Mouse (Mus musculus) ES-E14 (cell line): Measurements from ENCODE around the gene Olfr64. TPM values are rescaled to one million over a fixed set of nuclear protein-coding genes. Genes with fewer than 3 reads are reported as not detected.

Source experiments
- DNase-seq: peaks from one replicate; pipeline ENCODE4 v3.0.0-alpha.2; 2013; ENCODE audit warnings: low read depth, low spot score
- H3K27ac ChIP-seq: 2 replicates; pipeline ENCODE4 v1.5.1; 2012; ENCODE audit warnings: low read depth, mild to moderate bottlenecking, low read length, moderate library complexity, mixed read lengths; ENCODE audit not compliant: poor library complexity, insufficient read depth, severe bottlenecking
- H3K36me3 ChIP-seq: 2 replicates; pipeline ENCODE4 v1.6.1; 2012; ENCODE audit warnings: mild to moderate bottlenecking, low read length, moderate library complexity, mixed read lengths; ENCODE audit not compliant: control insufficient read depth, poor library complexity, insufficient read depth, severe bottlenecking
- H3K4me1 ChIP-seq, 2 experiments: fragments of 150-350 bp in 1 of 2; sonication (generic) in 1 of 2; 2 replicates each; pipeline ENCODE4 v1.6.1; 2012; ENCODE audit warnings: low read length in 2 of 2, mild to moderate bottlenecking in 1 of 2, mixed read lengths in 1 of 2; ENCODE audit not compliant: control insufficient read depth in 2 of 2, insufficient read depth in 2 of 2, poor library complexity in 1 of 2
- H3K4me3 ChIP-seq, 2 experiments: fragments of 150-350 bp in 1 of 2; sonication (generic) in 1 of 2; 2 replicates each; pipeline ENCODE4 v1.5.1; 2012; ENCODE audit warnings: low read length in 2 of 2, low read depth in 1 of 2, mild to moderate bottlenecking in 1 of 2, mixed read lengths in 1 of 2; ENCODE audit not compliant: insufficient read depth in 1 of 2, poor library complexity in 1 of 2, severe bottlenecking in 1 of 2
- H3K9ac ChIP-seq: 2 replicates; pipeline ENCODE4 v1.6.1; 2012; ENCODE audit warnings: low read depth, mild to moderate bottlenecking, low read length, mixed read lengths; ENCODE audit not compliant: poor library complexity, insufficient read depth, severe bottlenecking
- H3K9me3 ChIP-seq: fragments of 150-350 bp; sonication (generic); 2 replicates; pipeline ENCODE4 v1.6.1; 2012; ENCODE audit warnings: low read depth, mild to moderate bottlenecking, low read length; ENCODE audit not compliant: control insufficient read depth, insufficient read depth
- CHD2 ChIP-seq: IDR thresholded peaks from 2 replicates; pipeline ENCODE4 v1.6.1; 2014; ENCODE audit warnings: mild to moderate bottlenecking, low read depth, low read length, inconsistent platforms
- HCFC1 ChIP-seq: IDR thresholded peaks from 2 replicates; pipeline ENCODE4 v1.6.1; 2012; ENCODE audit warnings: low read length, inconsistent platforms, borderline replicate concordance; ENCODE audit not compliant: insufficient read depth
- MAFK ChIP-seq: IDR thresholded peaks from 2 replicates; pipeline ENCODE4 v1.6.1; 2014; ENCODE audit warnings: mild to moderate bottlenecking, low read depth, low read length, inconsistent platforms; ENCODE audit not compliant: insufficient read depth
- ZC3H11A ChIP-seq: IDR thresholded peaks from 2 replicates; pipeline ENCODE4 v1.6.1; 2012; ENCODE audit warnings: low read depth, mild to moderate bottlenecking, inconsistent platforms, low read length, borderline replicate concordance
- ZNF384 ChIP-seq: IDR thresholded peaks from 2 replicates; pipeline ENCODE4 v1.6.1; 2012; ENCODE audit warnings: low read depth, low read length, inconsistent platforms
- in situ Hi-C, 2 experiments: fragments of 600-800 bp; cut with MboI; formaldehyde crosslinking; loops; one replicate each; pipeline ENCODE4 v1.15.1; 2025; ENCODE audit warnings: low sequenced_read_pairs in 2 of 2, inconsistent platforms in 1 of 2; ENCODE audit not compliant: unreplicated experiment in 2 of 2
- total RNA-seq: library from RNA; depleted of rRNA; stranded (reverse); fragments of 300-350 nt; gene quantifications from 2 replicates; pipeline ENCODE4 v1.2.3, GENCODE M21; 2012; rRNA removed

The Olfr64 gene
- total RNA-seq, 1 experiment: not detected

DNA sequence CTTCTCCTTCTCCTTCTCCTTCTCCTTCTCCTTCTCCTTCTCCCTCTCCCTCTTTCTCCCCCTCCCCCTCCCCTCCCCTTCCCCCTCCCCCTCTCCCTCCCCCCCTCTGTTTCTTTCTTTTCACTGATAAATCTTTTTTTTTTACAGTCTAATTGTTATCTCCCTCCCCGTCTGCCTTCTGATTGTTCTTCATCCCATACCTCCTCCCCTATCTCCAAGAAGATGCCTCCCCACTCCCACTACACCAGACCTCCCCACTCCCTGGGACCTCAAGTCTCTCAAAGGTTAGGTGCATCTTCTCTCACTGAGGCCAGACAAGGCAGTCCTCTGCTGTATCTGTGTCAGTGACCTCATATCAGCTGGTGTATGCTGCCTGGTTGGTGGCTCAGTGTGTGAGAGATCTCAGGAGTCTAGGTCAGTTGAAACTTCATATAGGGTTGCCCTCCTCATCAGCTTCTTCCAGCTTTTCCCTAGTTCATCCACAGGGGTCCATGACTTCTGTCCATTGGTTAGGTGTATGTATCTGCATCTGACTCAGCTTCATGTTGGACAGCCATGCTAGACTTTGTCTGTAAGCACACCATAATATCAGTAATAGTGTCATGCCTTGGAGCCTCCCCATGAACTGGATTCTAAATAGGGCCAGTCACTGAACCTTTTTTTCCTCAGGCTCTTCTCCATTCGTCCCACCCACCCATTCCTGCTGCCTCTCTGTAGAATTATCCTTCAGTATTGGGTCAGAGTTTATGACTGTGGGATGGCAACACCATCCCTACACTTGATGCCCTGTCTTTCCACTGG lies 49.6 kb downstream of the Olfr64 start:
- no peak for DNase-seq
- H3K36me3 ChIP-seq: no peaks in the 10 kb centered on the region
- no peak for TF ChIP-seq ZNF384
- no peak for TF ChIP-seq ZC3H11A
- no peak for TF ChIP-seq MAFK
- no peak for TF ChIP-seq CHD2
- no peak for TF ChIP-seq HCFC1
- H3K27ac ChIP-seq: no peak overlapping the region
- in situ Hi-C loops: no loop called here
- no peak overlapping the region for H3K9ac ChIP-seq
- H3K9me3 ChIP-seq: no peaks in the 10 kb centered on the region
- no peak overlapping the region for H3K4me3 ChIP-seq
- no peaks in the 10 kb centered on the region for H3K4me1 ChIP-seq

GRCm38 (mm10) chr7:103843034-103843433 lies 51.3 kb downstream of the Olfr64 start, which contains the start of gene Hbb-bh1:
TSS of gene Hbb-bh1 (minus strand) at chr7:103843164.
- H3K27ac ChIP-seq: no peak within 1 kb of the TSS
- no peak within 1 kb of the TSS for H3K9ac ChIP-seq
- in situ Hi-C loops: no loop called here
- TF ChIP-seq ZNF384 (no peak), CHD2 (no peak), ZC3H11A (no peak), MAFK (no peak), HCFC1 (no peak)
- H3K4me3 ChIP-seq: no peak within 1 kb of the TSS
- H3K36me3 ChIP-seq: no peaks in the 10 kb centered on the region
- no peaks in the 10 kb centered on the region for H3K4me1 ChIP-seq
- H3K9me3 ChIP-seq: no peaks in the 10 kb centered on the region
- DNase-seq: no peak

GRCm38 (mm10) chr7:103840268-103840667 lies 54.0 kb downstream of the Olfr64 start, which contains the start of gene Hbb-bh2:
TSS of gene Hbb-bh2 (minus strand) at chr7:103840520.
- in situ Hi-C loops: no loop called here
- H3K4me3 ChIP-seq: no peak within 1 kb of the TSS
- no peak for DNase-seq

More at GRCm38 (mm10) chr7:103840268-103840667, 54.0 kb downstream of the Olfr64 start, which contains the start of gene Hbb-bh2:
- TF ChIP-seq CHD2 (no peak), ZNF384 (no peak), MAFK (no peak), HCFC1 (no peak), ZC3H11A (no peak)
- H3K9ac ChIP-seq: no peak within 1 kb of the TSS
- H3K36me3 ChIP-seq: no peaks in the 10 kb centered on the region
- H3K9me3 ChIP-seq: no peaks in the 10 kb centered on the region
- no peak within 1 kb of the TSS for H3K27ac ChIP-seq
- no peaks in the 10 kb centered on the region for H3K4me1 ChIP-seq

Other genes with a start within 250 kb of the Olfr64 start
- gene Olfr623, start 230.8 kb downstream of the Olfr64 start, total RNA-seq: not detected in 2 replicates
- gene Olfr624, start 223.3 kb downstream of the Olfr64 start, total RNA-seq: 0.04 TPM in 1 of 2 replicates, not detected in the other
- gene Olfr625-ps1, start 211.8 kb downstream of the Olfr64 start, total RNA-seq: not detected in 2 replicates
- not detected in 2 replicates for gene Olfr243, start 179.8 kb downstream of the Olfr64 start, total RNA-seq
- gene Olfr628, start 164.1 kb downstream of the Olfr64 start, total RNA-seq: not detected in 2 replicates
- not detected in 2 replicates for gene Olfr629, start 149.5 kb downstream of the Olfr64 start, total RNA-seq
- not detected in 2 replicates for gene Olfr630, start 137.2 kb downstream of the Olfr64 start, total RNA-seq
- gene Olfr69, start 122.9 kb downstream of the Olfr64 start, total RNA-seq: not detected in 2 replicates
- not detected in 2 replicates for gene Olfr68, start 114.8 kb downstream of the Olfr64 start, total RNA-seq
- gene Olfr67, start 102.7 kb downstream of the Olfr64 start, total RNA-seq: not detected in 2 replicates
- not detected in 2 replicates for gene Hbb-bt, start 80.5 kb downstream of the Olfr64 start, total RNA-seq
- gene Hbb-bs, start 66.4 kb downstream of the Olfr64 start, total RNA-seq: not detected in 2 replicates
- not detected in 2 replicates for gene Hbb-bh2, start 54.0 kb downstream of the Olfr64 start, total RNA-seq
- not detected in 2 replicates for gene Hbb-bh1, start 51.3 kb downstream of the Olfr64 start, total RNA-seq
- gene Hbb-y, start 41.3 kb downstream of the Olfr64 start, total RNA-seq: not detected in 2 replicates
- gene Olfr66, start 8.2 kb downstream of the Olfr64 start, total RNA-seq: not detected in 2 replicates
- not detected in 2 replicates for gene Olfr65, start 9.0 kb upstream of the Olfr64 start, total RNA-seq
- not detected in 2 replicates for gene Olfr631, start 34.3 kb upstream of the Olfr64 start, total RNA-seq
- not detected in 2 replicates for gene Olfr632, start 39.9 kb upstream of the Olfr64 start, total RNA-seq
- gene Olfr633, start 50.0 kb upstream of the Olfr64 start, total RNA-seq: not detected in 2 replicates
- not detected in 2 replicates for gene Olfr635, start 76.7 kb upstream of the Olfr64 start, total RNA-seq
- gene Olfr638, start 104.3 kb upstream of the Olfr64 start, total RNA-seq: not detected in 2 replicates
- gene Olfr639, start 122.8 kb upstream of the Olfr64 start, total RNA-seq: 0.42 and 0.45 TPM in 2 replicates
- gene Olfr640, start 131.1 kb upstream of the Olfr64 start, total RNA-seq: not detected in 2 replicates
- not detected in 2 replicates for gene Olfr641, start 141.0 kb upstream of the Olfr64 start, total RNA-seq
- gene Olfr642, start 158.2 kb upstream of the Olfr64 start, total RNA-seq: not detected in 2 replicates
- not detected in 2 replicates for gene 4930516K23Rik, start 167.0 kb upstream of the Olfr64 start, total RNA-seq
- gene Olfr644, start 177.4 kb upstream of the Olfr64 start, total RNA-seq: not detected in 2 replicates
- gene Olfr645, start 191.0 kb upstream of the Olfr64 start, total RNA-seq: not detected in 2 replicates
- gene Olfr646, start 210.4 kb upstream of the Olfr64 start, total RNA-seq: not detected in 2 replicates
- not detected in 2 replicates for gene Ubqln5, start 235.3 kb upstream of the Olfr64 start, total RNA-seq
- not detected in 2 replicates for gene Olfr643, start 242.9 kb upstream of the Olfr64 start, total RNA-seq
- gene Ubqln3, start 248.8 kb upstream of the Olfr64 start, total RNA-seq: not detected in 2 replicates